In the genomic region with DNA sequence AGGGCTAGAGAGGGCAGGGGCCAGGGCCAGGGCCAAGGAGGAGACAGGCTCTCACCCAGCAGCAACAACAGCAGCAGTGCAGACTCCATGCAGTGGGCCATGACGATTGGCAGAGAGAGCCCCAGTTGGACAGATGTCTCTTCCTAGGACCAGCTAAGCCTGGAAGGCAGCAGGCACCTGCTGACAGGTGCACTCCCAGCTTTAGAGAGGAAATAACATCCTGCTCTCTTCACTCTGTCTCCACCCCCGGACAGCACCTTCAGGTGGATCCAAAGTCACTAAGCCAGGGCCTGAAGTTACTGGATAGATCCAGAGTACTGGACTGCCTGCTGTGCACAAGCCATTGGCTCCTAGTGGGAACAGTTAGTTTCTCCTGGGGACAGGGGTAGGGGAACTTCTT, we compare ENCODE assay signal across 9 mouse cellular contexts. TPM values are rescaled to one million over a fixed set of nuclear protein-coding genes. Genes with fewer than 3 reads are reported as not detected.
DNase-seq lines count a peak whose midpoint lies in the region; ATAC-seq lines count a peak whose summit lies in the region.
"Had no signal": no experiment of that assay in that cellular context is flagged by ENCODE, and none has a peak within 500 bp of the region (broad histone marks: within the 10 kb centered on the region; RNA-seq: fewer than 3 reads in every experiment).

A gene (minus strand): TSS at position 101 of the 400 bp plus-strand sequence.

- peaks cover 44% of the 10 kb centered on the region for H3K27me3 ChIP-seq in embryonic facial prominence, embryonic 12.5 days
- H3K27me3 ChIP-seq in hindbrain, embryonic 14.5 days (ENCODE audit: control insufficient read depth, insufficient read depth, low read length): peaks cover 27% of the 10 kb centered on the region
- H3K27me3 ChIP-seq in limb, embryonic 15.5 days: peaks cover 43% of the 10 kb centered on the region

- peak within 1 kb of the TSS; percentile 50 for H3K4me3 ChIP-seq in embryonic facial prominence, embryonic 12.5 days
- H3K4me3 ChIP-seq in hindbrain, embryonic 14.5 days (replicated peaks; ENCODE audit: low read length): peak within 1 kb of the TSS; percentile 65
- H3K4me3 ChIP-seq in limb, embryonic 15.5 days: peak within 1 kb of the TSS; percentile 63

- no peak for ATAC-seq in embryonic facial prominence, embryonic 12.5 days (ENCODE audit: insufficient number of reproducible peaks, insufficient read depth, low FRiP score, low TSS enrichment)
- ATAC-seq in hindbrain, embryonic 14.5 days (ENCODE audit: low FRiP score): no peak
- no peak for ATAC-seq in limb, embryonic 15.5 days (ENCODE audit: insufficient number of reproducible peaks, low FRiP score, low TSS enrichment, low read depth)

- H3K4me1 ChIP-seq in embryonic facial prominence, embryonic 12.5 days: peaks cover 12% of the 10 kb centered on the region; the same call in 1 of the 2 replicates
- H3K4me1 ChIP-seq in hindbrain, embryonic 14.5 days (replicated peaks; ENCODE audit: control insufficient read depth, insufficient read depth, low read length): no peaks in the 10 kb centered on the region
- peaks cover 34% of the 10 kb centered on the region for H3K4me1 ChIP-seq in limb, embryonic 15.5 days

- no peaks in the 10 kb centered on the region for H3K36me3 ChIP-seq in embryonic facial prominence, embryonic 12.5 days
- H3K36me3 ChIP-seq in hindbrain, embryonic 14.5 days (replicated peaks; ENCODE audit: control insufficient read depth, insufficient read depth): no peaks in the 10 kb centered on the region
- no peaks in the 10 kb centered on the region for H3K36me3 ChIP-seq in limb, embryonic 15.5 days

- peak within 1 kb of the TSS; percentile 86; the same call in 1 of the 2 replicates for H3K4me2 ChIP-seq in embryonic facial prominence, embryonic 12.5 days (replicated peaks)
- peak within 1 kb of the TSS; percentile 91 for H3K4me2 ChIP-seq in hindbrain, embryonic 14.5 days (replicated peaks)
- H3K4me2 ChIP-seq in limb, embryonic 15.5 days: peak within 1 kb of the TSS; percentile 97

- H3K9me3 ChIP-seq in embryonic facial prominence, embryonic 12.5 days: no peaks in the 10 kb centered on the region
- H3K9me3 ChIP-seq in hindbrain, embryonic 14.5 days (ENCODE audit: control insufficient read depth, low read length): no peaks in the 10 kb centered on the region
- no peaks in the 10 kb centered on the region for H3K9me3 ChIP-seq in limb, embryonic 15.5 days

- H3K27ac ChIP-seq in embryonic facial prominence, embryonic 12.5 days: no peak within 1 kb of the TSS
- H3K27ac ChIP-seq in hindbrain, embryonic 14.5 days: no peak within 1 kb of the TSS
- H3K27ac ChIP-seq in limb, embryonic 15.5 days: no peak within 1 kb of the TSS

- WGBS in embryonic facial prominence, embryonic 12.5 days: 76% methylated on average over 2 of the region's 2 CpGs
- 75% methylated on average over 2 of the region's 2 CpGs for whole genome bisulfite sequencing in hindbrain, embryonic 14.5 days
- 66% methylated on average over 2 of the region's 2 CpGs for WGBS in limb, embryonic 15.5 days

- no peak for DNase-seq in layer of hippocampus, adult 18-20 months (ENCODE audit: low spot score in 2 of 2)
- DNase-seq in layer of hippocampus, adult 9-11 months: no peak
- no peak for DNase-seq in hindbrain, embryonic 14.5 days (ENCODE audit: low spot score)
- no peak for DNase-seq in adrenal gland, postnatal 36 days
- no peak for DNase-seq in cerebellum, adult 11-12 months
- DNase-seq: kidney, postnatal 36 days had no signal

- H3K9ac ChIP-seq in embryonic facial prominence, embryonic 12.5 days: 0 out of 2 replicates have a peak within 1 kb of the TSS, but pooled peaks have one; percentile 63
- H3K9ac ChIP-seq in hindbrain, embryonic 14.5 days: peak within 1 kb of the TSS; percentile 81; the same call in 1 of the 2 replicates
- no peak within 1 kb of the TSS for H3K9ac ChIP-seq in limb, embryonic 15.5 days

RNA-seq across cellular contexts. Expression of the gene that starts here (rescaled TPM):
- total RNA-seq in layer of hippocampus, adult 18-20 months (2021): 10 to 100 TPM; 61.4 to 65.5 TPM
- polyA plus RNA-seq in embryonic facial prominence, embryonic 12.5 days (2016; fragmentation: Nextera tagmentation; extraction: Ambion mirVana): 25.0 and 26.5 TPM in 2 replicates
- 49.2 and 50.8 TPM in 2 replicates for polyA plus RNA-seq in hindbrain, embryonic 14.5 days (2014; fragmentation: Nextera tagmentation; extraction: Ambion mirVana)
- 29.5 and 31.8 TPM in 2 replicates for polyA plus RNA-seq in limb, embryonic 15.5 days (2015; fragmentation: Nextera tagmentation; extraction: Ambion mirVana)
- total RNA-seq in adrenal gland, postnatal 36 days (2021): 1 to 10 TPM; 4.1 to 4.6 TPM
- total RNA-seq: megakaryocyte-erythroid progenitor cell, adult 5-6 weeks had no signal

Comparison
In these comparisons a context has a peak if more than half of its experiments do, and no peak if none do; other contexts are left out.
1. RNA of the gene that starts here (total RNA-seq): 61.4 to 65.5 TPM in layer of hippocampus, adult 18-20 months; 4.1 to 4.6 TPM in adrenal gland, postnatal 36 days; every median in the first group is over 10 times any median in the second.
2. Peak in every context shown above with its lines, with median percentiles within 50 percentile points of each other: H3K4me2 ChIP-seq and H3K4me3 ChIP-seq.